8 mouse cellular contexts compared by ENCODE assay signal in genomic region chr4:46642924-46643675, GRCm38 (mm10). TPM values are rescaled to one million over a fixed set of nuclear protein-coding genes. Genes with fewer than 3 reads are reported as not detected.
DNase-seq lines count a peak whose midpoint lies in the region; ATAC-seq lines count a peak whose summit lies in the region.

No protein-coding gene starts in this region.

- H3K9ac ChIP-seq in embryonic facial prominence, embryonic 13.5 days: no peak overlapping the region
- no peak overlapping the region for H3K9ac ChIP-seq in embryonic facial prominence, embryonic 14.5 days (ENCODE audit: low read depth, low read length)
- H3K9ac ChIP-seq in kidney, embryonic 15.5 days: no peak overlapping the region

- peaks cover 3% of the 10 kb centered on the region; the same call in 1 of the 2 replicates for H3K27me3 ChIP-seq in embryonic facial prominence, embryonic 13.5 days
- peaks cover 7% of the 10 kb centered on the region for H3K27me3 ChIP-seq in embryonic facial prominence, embryonic 10.5 days (replicated peaks; ENCODE audit: low read depth, poor library complexity, severe bottlenecking)
- no peaks in the 10 kb centered on the region for H3K27me3 ChIP-seq in embryonic facial prominence, embryonic 14.5 days (replicated peaks; ENCODE audit: control insufficient read depth, insufficient read depth, low read length)
- H3K27me3 ChIP-seq in kidney, embryonic 15.5 days: peaks cover 2% of the 10 kb centered on the region; the same call in 1 of the 2 replicates

- no peak overlapping the region for H3K4me2 ChIP-seq in embryonic facial prominence, embryonic 13.5 days
- no peak overlapping the region for H3K4me2 ChIP-seq in embryonic facial prominence, embryonic 14.5 days (ENCODE audit: low read depth, low read length)
- H3K4me2 ChIP-seq in kidney, embryonic 15.5 days: no peak overlapping the region

- H3K27ac ChIP-seq in embryonic facial prominence, embryonic 13.5 days: peak overlapping the region; percentile 29; the same call in 1 of the 2 replicates
- no peak overlapping the region; the same call in 1 of the 2 replicates for H3K27ac ChIP-seq in embryonic facial prominence, embryonic 10.5 days (replicated peaks)
- H3K27ac ChIP-seq in embryonic facial prominence, embryonic 14.5 days (replicated peaks; ENCODE audit: low read depth, low read length): 0 out of 2 replicates have a peak overlapping the region, but pooled peaks have one; percentile 8
- peak overlapping the region; percentile 79 for H3K27ac ChIP-seq in kidney, embryonic 15.5 days

- no peak for DNase-seq in embryonic facial prominence, embryonic 10.5 days (ENCODE audit: low spot score)
- no peak for DNase-seq in embryonic facial prominence, embryonic 14.5 days (ENCODE audit: low spot score)
- peak; percentile 61 to 72 for DNase-seq in lung, postnatal 4 days
- DNase-seq in cerebellum, postnatal 36 days: no peak
- no peak for DNase-seq in thymus, postnatal 36 days
- no peak for DNase-seq in cerebellum, adult 11 months

- no peak for ATAC-seq in embryonic facial prominence, embryonic 13.5 days (ENCODE audit: insufficient number of reproducible peaks, insufficient read depth, low FRiP score, low TSS enrichment, low read depth)
- no peak for ATAC-seq in embryonic facial prominence, embryonic 14.5 days (ENCODE audit: low read depth)
- peak; percentile 62; the same call in 1 of the 2 replicates for ATAC-seq in kidney, embryonic 15.5 days (replicated peaks; ENCODE audit: low FRiP score)

- H3K36me3 ChIP-seq in embryonic facial prominence, embryonic 13.5 days: no peaks in the 10 kb centered on the region
- no peaks in the 10 kb centered on the region for H3K36me3 ChIP-seq in embryonic facial prominence, embryonic 10.5 days (replicated peaks)
- H3K36me3 ChIP-seq in embryonic facial prominence, embryonic 14.5 days (ENCODE audit: control insufficient read depth, insufficient read depth, low read length): no peaks in the 10 kb centered on the region
- H3K36me3 ChIP-seq in kidney, embryonic 15.5 days: no peaks in the 10 kb centered on the region

- H3K9me3 ChIP-seq in embryonic facial prominence, embryonic 13.5 days: no peaks in the 10 kb centered on the region
- H3K9me3 ChIP-seq in embryonic facial prominence, embryonic 10.5 days: no peaks in the 10 kb centered on the region
- H3K9me3 ChIP-seq in embryonic facial prominence, embryonic 14.5 days (ENCODE audit: control insufficient read depth, low read length): no peaks in the 10 kb centered on the region
- H3K9me3 ChIP-seq in kidney, embryonic 15.5 days (replicated peaks): no peaks in the 10 kb centered on the region

- 53% methylated on average over 8 of the region's 8 CpGs for WGBS in embryonic facial prominence, embryonic 13.5 days
- WGBS in embryonic facial prominence, embryonic 10.5 days: 66% methylated on average over 8 of the region's 8 CpGs
- 56% methylated on average over 8 of the region's 8 CpGs for WGBS in embryonic facial prominence, embryonic 14.5 days
- WGBS in kidney, embryonic 15.5 days: 55% methylated on average over 8 of the region's 8 CpGs

- H3K4me1 ChIP-seq in embryonic facial prominence, embryonic 13.5 days: no peaks in the 10 kb centered on the region
- H3K4me1 ChIP-seq in embryonic facial prominence, embryonic 10.5 days: peaks cover 4% of the 10 kb centered on the region; the same call in 1 of the 2 replicates
- H3K4me1 ChIP-seq in embryonic facial prominence, embryonic 14.5 days (ENCODE audit: control insufficient read depth, insufficient read depth, low read length): no peaks in the 10 kb centered on the region
- H3K4me1 ChIP-seq in kidney, embryonic 15.5 days: 0 out of 2 replicates have a peak, but pooled peaks cover 10% of the 10 kb centered on the region

- no peak overlapping the region for H3K4me3 ChIP-seq in embryonic facial prominence, embryonic 13.5 days
- no peak overlapping the region for H3K4me3 ChIP-seq in embryonic facial prominence, embryonic 10.5 days
- H3K4me3 ChIP-seq in embryonic facial prominence, embryonic 14.5 days (ENCODE audit: low read depth, low read length): no peak overlapping the region
- no peak overlapping the region for H3K4me3 ChIP-seq in kidney, embryonic 15.5 days (replicated peaks)

RNA-seq across cellular contexts. Expression of gene Tbc1d2, which starts 6.9 kb away (rescaled TPM):
- polyA plus RNA-seq in embryonic facial prominence, embryonic 13.5 days (2015; fragmentation: Nextera tagmentation; extraction: Ambion mirVana): 2.0 and 2.8 TPM in 2 replicates
- 2.3 TPM in 2 replicates for polyA plus RNA-seq in embryonic facial prominence, embryonic 10.5 days (2016; fragmentation: Nextera tagmentation; extraction: Ambion mirVana)
- 1.8 TPM in 2 replicates for polyA plus RNA-seq in embryonic facial prominence, embryonic 14.5 days (2014; fragmentation: Nextera tagmentation; extraction: Ambion mirVana)
- 2.8 and 3.0 TPM in 2 replicates for polyA plus RNA-seq in kidney, embryonic 15.5 days (2015; fragmentation: Nextera tagmentation; extraction: Ambion mirVana)

RNA-seq across cellular contexts. Expression of gene Coro2a, which starts 41.1 kb away (rescaled TPM):
- polyA plus RNA-seq in embryonic facial prominence, embryonic 13.5 days (2015; fragmentation: Nextera tagmentation; extraction: Ambion mirVana): 2.7 and 3.3 TPM in 2 replicates
- polyA plus RNA-seq in embryonic facial prominence, embryonic 10.5 days (2016; fragmentation: Nextera tagmentation; extraction: Ambion mirVana): 7.1 and 8.5 TPM in 2 replicates
- polyA plus RNA-seq in embryonic facial prominence, embryonic 14.5 days (2014; fragmentation: Nextera tagmentation; extraction: Ambion mirVana): 4.0 and 5.0 TPM in 2 replicates
- 4.8 and 6.0 TPM in 2 replicates for polyA plus RNA-seq in kidney, embryonic 15.5 days (2015; fragmentation: Nextera tagmentation; extraction: Ambion mirVana)

Comparison
In these comparisons a context has a peak if more than half of its experiments do, and no peak if none do; other contexts are left out.
1. DNase-seq: peak in lung, postnatal 4 days (2 of 2); none in embryonic facial prominence, embryonic 10.5 days (single experiment), embryonic facial prominence, embryonic 14.5 days (single experiment), cerebellum, postnatal 36 days (0 of 2), thymus, postnatal 36 days (0 of 2) and cerebellum, adult 11 months (single experiment).